Mouse (Mus musculus) cerebellum, adult 11-12 months (tissue): ENCODE measurements at regions not wholly inside any gene's neighbourhood (a gene's known extent, or its start where the extent isn't known, plus 50 kb on each side); places are given as distances from the start of the nearest gene placed in this dataset.

Experiments used
- DNase-seq: peaks from one replicate; pipeline ENCODE4 v3.0.0; 2022

- no peak for DNase-seq
Measured at GRCm38 (mm10) chr16:78247189-78247588, 54.1 kb upstream of the Cxadr start.

- DNase-seq: no peak
Measured at GRCm38 (mm10) chr16:78242678-78243077, 58.6 kb upstream of the Cxadr start.

DNA sequence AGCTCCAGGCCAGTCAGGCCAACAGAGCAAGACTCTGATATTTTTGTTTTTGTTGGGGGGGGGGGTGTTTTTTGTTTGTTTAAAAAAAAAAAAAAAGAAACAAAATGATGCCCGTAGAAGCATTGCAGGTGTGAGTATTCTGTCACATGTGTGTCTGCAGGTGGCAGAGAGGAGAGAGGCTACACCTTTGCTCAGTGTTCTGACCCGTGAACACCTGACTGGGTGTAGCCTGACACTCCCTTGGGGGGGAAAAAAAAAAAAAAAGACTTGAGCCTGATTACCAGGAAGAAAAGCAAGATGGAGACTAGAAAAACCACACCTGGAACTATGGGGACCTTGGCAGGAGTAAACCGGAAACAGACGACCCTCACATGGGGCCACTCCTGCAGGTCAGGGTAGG is 61.1 kb upstream of the Cxadr start:
- DNase-seq: no peak

- no peak for DNase-seq
Measured at GRCm38 (mm10) chr16:78238052-78238701, 63.1 kb upstream of the Cxadr start.

GRCm38 (mm10) chr16:78237641-78238051 is 63.6 kb upstream of the Cxadr start:
- DNase-seq: no peak

GRCm38 (mm10) chr16:78236746-78237640 is 64.3 kb upstream of the Cxadr start:
- no peak for DNase-seq

DNA sequence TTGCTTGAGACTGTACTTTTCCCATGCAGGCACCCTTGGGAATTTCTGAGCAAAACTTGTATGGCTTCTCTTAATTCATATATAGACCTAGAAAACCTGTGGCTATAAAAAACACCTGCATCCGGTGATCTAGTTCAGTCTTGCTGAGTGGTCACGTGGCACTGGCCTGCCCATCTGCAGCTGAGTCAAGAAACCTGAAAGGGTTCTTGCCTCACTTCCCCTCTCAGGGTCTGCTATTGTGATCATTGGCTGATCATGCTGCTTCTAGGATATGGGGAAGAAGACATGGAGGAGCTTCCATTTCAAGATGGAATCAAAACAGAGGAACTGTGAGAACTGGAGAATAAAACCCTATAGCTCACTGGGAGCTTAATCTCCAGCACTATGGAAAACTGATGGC is 69.1 kb upstream of the Cxadr start:
- no peak for DNase-seq

- DNase-seq: no peak
Measured at GRCm38 (mm10) chr16:78229013-78229412, 72.3 kb upstream of the Cxadr start.

GRCm38 (mm10) chr16:78222377-78222776 is 78.9 kb upstream of the Cxadr start:
- no peak for DNase-seq

DNA sequence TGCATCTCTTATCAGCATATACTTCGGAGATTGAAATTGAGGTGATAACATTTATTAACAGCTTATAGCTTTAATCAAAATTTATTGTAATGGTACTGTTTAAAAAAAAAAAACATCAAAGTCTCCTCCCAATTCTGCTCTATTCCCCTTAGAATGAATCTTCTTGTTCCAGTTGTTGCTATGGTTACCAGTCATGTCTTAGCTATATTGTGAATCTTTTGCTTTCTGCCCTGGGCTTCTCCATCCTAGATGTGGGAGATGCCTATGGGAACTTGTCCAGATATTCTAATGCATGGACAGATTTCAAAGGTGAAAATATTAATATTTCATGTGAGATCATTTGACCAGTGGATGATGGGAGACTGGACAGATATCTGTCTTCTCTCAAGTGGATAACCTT is 79.5 kb upstream of the Cxadr start:
- no peak for DNase-seq

DNA sequence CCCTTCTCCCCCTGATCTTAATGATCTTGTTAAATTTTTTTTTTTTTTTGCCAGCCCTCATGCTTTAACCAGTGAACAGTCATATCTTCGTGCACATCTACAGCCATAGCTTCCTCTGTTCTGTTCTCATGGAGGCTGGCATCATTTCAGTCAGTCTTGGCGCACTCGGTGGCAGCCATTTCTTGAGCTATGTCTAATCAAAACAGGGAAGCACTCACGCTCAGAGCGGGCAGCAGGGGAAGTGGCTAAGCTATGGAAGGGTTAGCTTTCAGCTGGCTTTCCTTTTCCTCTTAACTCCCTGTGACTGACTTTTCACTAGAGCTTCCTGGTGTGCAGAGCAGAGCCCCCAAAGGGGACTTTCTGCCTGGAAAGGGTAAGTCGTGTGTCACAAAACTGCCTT is 83.7 kb upstream of the Cxadr start:
- DNase-seq: no peak

DNA sequence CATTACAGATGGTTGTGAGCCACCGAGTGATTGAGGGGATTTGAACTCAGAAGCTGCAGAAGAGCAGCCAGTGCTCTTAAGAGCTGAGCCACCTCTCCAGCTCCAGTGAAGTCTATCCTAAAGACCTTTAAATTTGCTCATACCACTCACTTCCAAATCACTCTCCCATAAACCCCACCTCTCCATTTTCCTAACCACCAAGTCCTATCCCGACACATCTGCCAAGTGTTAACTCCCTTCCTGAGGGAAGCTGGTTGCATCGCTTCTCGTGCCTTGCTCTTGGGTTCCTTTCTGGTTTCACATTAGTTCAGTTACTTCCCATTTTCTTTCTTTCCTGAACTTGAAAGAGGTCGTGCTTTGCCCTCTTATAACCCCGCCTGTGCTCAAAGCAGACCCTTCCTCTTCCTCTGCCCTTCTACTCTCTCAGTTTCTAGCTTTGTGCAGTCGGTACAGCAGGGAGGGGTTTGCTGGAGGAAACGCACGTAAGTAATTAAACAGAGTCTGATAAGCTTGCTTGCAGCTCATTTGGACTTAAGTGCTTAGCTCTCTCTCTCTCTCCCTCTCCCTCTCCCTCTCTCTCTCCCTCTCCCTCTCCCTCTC is 84.4 kb upstream of the Cxadr start:
- DNase-seq: no peak

DNA sequence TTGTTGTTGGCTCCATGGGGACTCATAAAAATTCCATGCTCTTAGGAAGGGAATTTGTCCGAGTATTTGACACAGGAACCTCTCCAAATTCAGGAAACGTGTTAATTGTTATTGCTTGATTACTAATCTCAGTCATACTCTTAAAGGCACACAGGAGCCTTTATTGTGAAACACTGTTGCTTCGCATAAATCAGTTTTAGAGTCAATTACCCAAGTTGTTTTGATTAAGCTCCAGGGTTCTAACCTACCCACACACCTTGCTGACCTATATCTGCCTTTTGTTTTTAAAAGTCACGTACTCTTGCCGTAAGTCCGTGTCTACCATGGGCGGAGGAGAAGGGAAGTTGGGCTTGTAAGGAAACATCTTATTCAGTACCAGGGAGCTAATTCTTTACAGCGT is 89.6 kb upstream of the Cxadr start:
- no peak for DNase-seq

DNA sequence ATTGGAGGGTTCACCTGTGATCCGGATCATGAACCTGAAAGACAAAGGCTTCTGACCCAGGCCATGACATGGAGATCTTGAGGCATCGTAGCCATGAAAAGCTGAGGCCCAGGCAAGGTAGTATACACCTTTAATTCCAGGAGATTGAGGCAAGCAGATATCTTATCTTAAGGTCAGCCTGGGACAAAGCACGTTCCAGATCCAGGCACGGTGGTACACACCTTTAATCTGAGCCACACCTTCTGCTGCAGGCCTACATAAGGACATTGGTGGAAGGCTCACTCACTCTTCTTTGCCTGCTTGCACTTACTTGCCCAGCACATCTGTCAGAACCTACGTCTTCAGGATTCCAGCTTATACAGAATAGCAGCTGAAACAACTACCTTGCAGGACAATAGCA is 93.0 kb upstream of the Cxadr start:
- DNase-seq: no peak

DNA sequence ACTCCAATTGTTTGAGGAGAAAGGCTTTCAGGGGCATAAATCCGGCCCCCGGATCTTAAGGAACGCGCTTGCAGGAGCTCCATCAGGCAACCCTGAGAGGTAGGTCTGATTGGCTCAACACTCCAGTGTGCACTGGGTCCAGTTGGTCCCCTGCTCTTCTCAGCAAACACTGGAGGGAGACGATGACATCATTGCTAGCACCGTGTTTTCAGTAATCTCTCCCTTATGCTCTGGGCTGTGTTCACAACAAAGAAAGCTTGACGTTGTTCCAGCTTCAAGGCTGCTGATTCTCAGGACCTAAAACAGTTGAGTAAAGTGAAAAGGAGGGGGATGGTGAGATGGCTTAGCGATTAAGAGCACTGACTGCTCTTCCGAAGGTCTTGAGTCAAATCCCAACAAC is 97.0 kb upstream of the Cxadr start:
- no peak for DNase-seq

GRCm38 (mm10) chr16:78200044-78200830 is 101.1 kb upstream of the Cxadr start:
- no peak for DNase-seq

- no peak for DNase-seq
Measured at GRCm38 (mm10) chr16:78199252-78199651, 102.0 kb upstream of the Cxadr start.

- peak; percentile 5 for DNase-seq
Measured at GRCm38 (mm10) chr16:78198642-78199121, 102.6 kb upstream of the Cxadr start.

DNA sequence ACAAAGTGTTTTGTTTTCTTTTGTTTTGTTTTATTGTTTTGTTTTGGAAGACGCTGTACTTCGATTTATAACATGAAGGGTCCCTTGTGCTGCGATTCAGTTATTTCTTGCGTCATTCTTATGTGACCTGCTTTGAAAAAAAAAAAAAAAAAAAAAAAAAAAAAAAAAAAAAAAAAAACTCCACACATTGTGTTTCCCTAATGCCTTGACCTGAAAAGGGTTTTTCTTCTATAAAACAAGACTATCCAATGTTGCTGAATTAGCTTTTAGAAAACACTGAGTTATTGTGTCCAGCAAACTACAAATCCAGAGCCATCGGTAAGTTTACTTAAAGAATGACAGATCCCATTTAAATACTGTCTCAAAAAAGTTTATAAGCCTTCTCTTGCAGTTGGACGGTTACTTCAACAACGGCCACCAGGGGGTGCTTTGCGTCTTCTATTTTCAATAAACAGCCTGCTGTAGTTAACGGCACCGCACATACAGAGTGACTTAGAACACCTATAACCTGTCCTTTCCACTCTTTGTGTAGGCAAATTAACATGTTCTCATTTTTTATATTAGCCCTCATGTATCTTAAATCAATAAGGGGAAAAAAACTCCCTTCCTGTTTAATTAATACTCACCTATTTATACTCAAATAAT is 103.9 kb upstream of the Cxadr start:
- DNase-seq: peak; percentile 35

DNA sequence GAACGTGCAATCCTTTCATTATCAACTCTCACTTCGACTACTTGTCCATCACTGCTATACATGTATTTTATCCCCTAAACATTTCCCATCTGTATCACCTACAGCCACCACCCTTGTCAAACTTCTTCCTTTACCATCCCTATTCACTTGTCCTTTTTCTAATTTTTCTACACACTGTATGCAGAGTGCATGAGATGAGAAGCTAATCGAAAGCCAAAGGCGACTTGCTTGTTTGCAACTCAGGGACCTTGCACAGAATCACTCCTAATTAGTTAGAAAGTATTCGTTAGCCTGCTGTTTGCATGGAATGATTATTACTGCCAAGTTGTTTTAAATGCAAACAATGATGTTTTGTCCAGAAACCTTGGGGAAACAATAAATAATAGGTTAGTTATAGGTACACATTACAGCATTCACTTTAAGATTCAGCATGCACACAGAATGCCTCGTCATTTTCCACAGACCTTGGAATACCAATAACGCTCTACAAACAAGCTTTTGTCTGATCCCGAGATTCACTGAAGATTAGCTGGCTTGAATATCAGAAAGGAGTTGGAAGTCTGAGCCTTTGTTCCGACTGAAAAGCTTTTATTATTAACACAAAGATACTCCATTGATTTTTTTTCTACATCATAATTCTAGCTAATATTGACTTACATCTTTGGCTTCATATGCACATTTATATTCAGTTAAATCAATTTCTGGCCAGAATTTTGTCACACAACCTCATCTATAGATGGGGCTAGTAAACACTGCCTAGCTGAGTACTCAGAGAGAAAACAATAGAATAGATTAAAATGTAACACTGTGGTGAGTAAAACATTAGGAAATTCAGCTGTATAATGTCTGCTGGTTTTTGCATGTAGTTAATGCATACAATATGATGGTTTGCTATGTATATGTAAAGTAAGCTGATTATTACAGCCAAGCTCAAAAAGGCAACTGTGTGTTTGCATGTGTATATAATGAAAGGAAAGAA is 130.4 kb upstream of the Cxadr start:
- DNase-seq: no peak

GRCm38 (mm10) chr16:78156876-78157232 is 144.4 kb upstream of the Cxadr start:
- DNase-seq: no peak
